Mouse (Mus musculus): Measurements from ENCODE around the gene Myrip. TPM values are rescaled to one million over a fixed set of nuclear protein-coding genes. Genes with fewer than 3 reads are reported as not detected.

Gene Myrip
- total and polyA plus RNA-seq, 2 experiments from 2014 or later = 7.0 to 25.6 TPM

GRCm38 (mm10) chr9:120360397-120361177, 59.3 kb downstream of the Myrip start:
- Histone ChIP-seq H3K4me3 (ENCODE audit: low read depth, low read length) (no peak overlapping the region), H3K4me1 (ENCODE audit: insufficient read depth, low read length) (no peaks in the 10 kb centered on the region), H3K9ac (replicated peaks; ENCODE audit: low read length, poor library complexity, severe bottlenecking) (no peak overlapping the region), H3K27me3 (ENCODE audit: insufficient read depth, low read length) (no peaks in the 10 kb centered on the region), H3K9me3 (ENCODE audit: low read length) (no peaks in the 10 kb centered on the region), H3K36me3 (ENCODE audit: insufficient read depth, low read length) (no peaks in the 10 kb centered on the region), H3K27ac (ENCODE audit: low read depth, low read length) (peak overlapping the region; percentile 73), H3K4me2 (ENCODE audit: low read depth, low read length, poor library complexity, severe bottlenecking) (no peak overlapping the region)
- 67% methylated on average over 14 of the region's 14 CpGs for WGBS
- DNase-seq (ENCODE audit: low spot score) (peak; percentile 80), ATAC-seq (ENCODE audit: low FRiP score) (peak; percentile 47; the same call in 1 of the 2 replicates)
- no peak for TF ChIP-seq CTCF (IDR thresholded peaks at IDR 0.05)

- Histone ChIP-seq H3K27ac (ENCODE audit: low read depth, low read length) (0 out of 2 replicates have a peak overlapping the region, but pooled peaks have one; percentile 73), H3K9me3 (ENCODE audit: low read length) (no peaks in the 10 kb centered on the region)
Measured at GRCm38 (mm10) chr9:120361656-120362055, 60.3 kb downstream of the Myrip start.

GRCm38 (mm10) chr9:120362684-120363083, 61.4 kb downstream of the Myrip start:
- no peak for TF ChIP-seq CTCF (IDR thresholded peaks at IDR 0.05)
- 89% methylated on average over 3 of the region's 3 CpGs for WGBS
- H3K27ac ChIP-seq (ENCODE audit: low read depth, low read length) = no peak overlapping the region
- no peaks in the 10 kb centered on the region for H3K4me1 ChIP-seq (ENCODE audit: insufficient read depth, low read length)
- no peaks in the 10 kb centered on the region for H3K9me3 ChIP-seq (ENCODE audit: low read length)
- DNase-seq (ENCODE audit: low spot score) (no peak), ATAC-seq (ENCODE audit: low FRiP score) (no peak)
- no peaks in the 10 kb centered on the region for H3K27me3 ChIP-seq (ENCODE audit: insufficient read depth, low read length)
- no peak overlapping the region for H3K4me2 ChIP-seq (ENCODE audit: low read depth, low read length, poor library complexity, severe bottlenecking)
- no peaks in the 10 kb centered on the region for H3K36me3 ChIP-seq (ENCODE audit: insufficient read depth, low read length)
- H3K4me3 ChIP-seq (ENCODE audit: low read depth, low read length) = no peak overlapping the region
- no peak overlapping the region for H3K9ac ChIP-seq (replicated peaks; ENCODE audit: low read length, poor library complexity, severe bottlenecking)

More at GRCm38 (mm10) chr9:120361656-120362055, 60.3 kb downstream of the Myrip start:
- H3K4me2 ChIP-seq (ENCODE audit: low read depth, low read length, poor library complexity, severe bottlenecking) = no peak overlapping the region
- no peak for TF ChIP-seq CTCF (IDR thresholded peaks at IDR 0.05)
- no peaks in the 10 kb centered on the region for H3K4me1 ChIP-seq (ENCODE audit: insufficient read depth, low read length)
- no peak overlapping the region for H3K4me3 ChIP-seq (ENCODE audit: low read depth, low read length)
- no peak overlapping the region for H3K9ac ChIP-seq (replicated peaks; ENCODE audit: low read length, poor library complexity, severe bottlenecking)
- DNase-seq (ENCODE audit: low spot score) (no peak), ATAC-seq (ENCODE audit: low FRiP score) (no peak)
- no peaks in the 10 kb centered on the region for H3K27me3 ChIP-seq (ENCODE audit: insufficient read depth, low read length)
- WGBS = 90% methylated on average over 6 of the region's 6 CpGs
- H3K36me3 ChIP-seq (ENCODE audit: insufficient read depth, low read length) = no peaks in the 10 kb centered on the region

- H3K9ac ChIP-seq (replicated peaks; ENCODE audit: low read length, poor library complexity, severe bottlenecking) = no peak overlapping the region
- H3K27me3 ChIP-seq (ENCODE audit: insufficient read depth, low read length) = no peaks in the 10 kb centered on the region
- WGBS = 83% methylated on average over 19 of the region's 19 CpGs
- H3K36me3 ChIP-seq (ENCODE audit: insufficient read depth, low read length) = no peaks in the 10 kb centered on the region
- no peak overlapping the region for H3K27ac ChIP-seq (ENCODE audit: low read depth, low read length)
- no peak overlapping the region for H3K4me2 ChIP-seq (ENCODE audit: low read depth, low read length, poor library complexity, severe bottlenecking)
- no peaks in the 10 kb centered on the region for H3K9me3 ChIP-seq (ENCODE audit: low read length)
- H3K4me3 ChIP-seq (ENCODE audit: low read depth, low read length) = no peak overlapping the region
- no peaks in the 10 kb centered on the region for H3K4me1 ChIP-seq (ENCODE audit: insufficient read depth, low read length)
- TF ChIP-seq CTCF (IDR thresholded peaks at IDR 0.05) = no peak
- no peak for ATAC-seq (ENCODE audit: low FRiP score)
- DNase-seq (ENCODE audit: low spot score) = no peak
Measured at GRCm38 (mm10) chr9:120364653-120365283, 63.5 kb downstream of the Myrip start.

GRCm38 (mm10) chr9:120367526-120367925, 66.2 kb downstream of the Myrip start:
- H3K27ac ChIP-seq (ENCODE audit: low read depth, low read length) = no peak overlapping the region
- no peaks in the 10 kb centered on the region for H3K27me3 ChIP-seq (ENCODE audit: insufficient read depth, low read length)
- no peak overlapping the region for H3K9ac ChIP-seq (replicated peaks; ENCODE audit: low read length, poor library complexity, severe bottlenecking)
- no peaks in the 10 kb centered on the region for H3K4me1 ChIP-seq (ENCODE audit: insufficient read depth, low read length)
- no peak for TF ChIP-seq CTCF (IDR thresholded peaks at IDR 0.05)
- WGBS = 82% methylated on average over 1 of the region's 1 CpGs
- no peaks in the 10 kb centered on the region for H3K9me3 ChIP-seq (ENCODE audit: low read length)
- ATAC-seq (ENCODE audit: low FRiP score) (no peak), DNase-seq (ENCODE audit: low spot score) (no peak)
- H3K36me3 ChIP-seq (ENCODE audit: insufficient read depth, low read length) = no peaks in the 10 kb centered on the region
- no peak overlapping the region for H3K4me2 ChIP-seq (ENCODE audit: low read depth, low read length, poor library complexity, severe bottlenecking)
- H3K4me3 ChIP-seq (ENCODE audit: low read depth, low read length) = no peak overlapping the region

GRCm38 (mm10) chr9:120371633-120372032, 70.3 kb downstream of the Myrip start:
- H3K27ac ChIP-seq (ENCODE audit: low read depth, low read length) = no peak overlapping the region
- H3K27me3 ChIP-seq (ENCODE audit: insufficient read depth, low read length) = no peaks in the 10 kb centered on the region
- TF ChIP-seq CTCF (IDR thresholded peaks at IDR 0.05) = no peak
- DNase-seq (ENCODE audit: low spot score) = no peak
- H3K36me3 ChIP-seq (ENCODE audit: insufficient read depth, low read length) = no peaks in the 10 kb centered on the region
- no peaks in the 10 kb centered on the region for H3K4me1 ChIP-seq (ENCODE audit: insufficient read depth, low read length)
- 77% methylated on average over 5 of the region's 5 CpGs for WGBS
- no peaks in the 10 kb centered on the region for H3K9me3 ChIP-seq (ENCODE audit: low read length)
- no peak overlapping the region for H3K4me2 ChIP-seq (ENCODE audit: low read depth, low read length, poor library complexity, severe bottlenecking)
- no peak overlapping the region for H3K4me3 ChIP-seq (ENCODE audit: low read depth, low read length)
- ATAC-seq (ENCODE audit: low FRiP score) = no peak
- H3K9ac ChIP-seq (replicated peaks; ENCODE audit: low read length, poor library complexity, severe bottlenecking) = no peak overlapping the region
